Mouse (Mus musculus) erythroid progenitor cell, adult 5-6 weeks (primary cell): ENCODE measurements around the gene Hlx. TPM values are rescaled to one million over a fixed set of nuclear protein-coding genes. Genes with fewer than 3 reads are reported as not detected.

ENCODE experiments used
- ATAC-seq: replicated peaks from 2 replicates; pipeline ENCODE4 v1.8.0; 2016; ENCODE audit warnings: moderate number of reproducible peaks, mild to moderate bottlenecking, moderate TSS enrichment, inconsistent platforms; ENCODE audit not compliant: poor library complexity, low FRiP score, severe bottlenecking
- total RNA-seq, 2 experiments: library from RNA; stranded (forward) in 1 of 2; stranded (reverse) in 1 of 2; fragments of 150-400 nt in 1 of 2; fragments of 186-747, 209-891 nt in 1 of 2; gene quantifications; 2 replicates each; pipeline versions ENCODE4 v1.2.3 to v1.2.4; 2015 to 2017; ENCODE audit warnings: low replicate concordance in 2 of 2

Gene Hlx
- total RNA-seq, 2 experiments from 2014 or later, result 3.8 to 7.3 TPM

GRCm38 (mm10) chr1:184734067-184734830 is 1.8 kb upstream of the Hlx start:
- no peak for ATAC-seq

- no peak for ATAC-seq
These were observed 1.1 kb upstream of the Hlx start for GRCm38 (mm10) chr1:184733300-184734066.

GRCm38 (mm10) chr1:184731644-184732545 is 524 bp downstream of the Hlx start:
- peak; percentile 60 for ATAC-seq

- ATAC-seq, result no peak
These were observed 1.3 kb downstream of the Hlx start for GRCm38 (mm10) chr1:184731091-184731640.

- ATAC-seq, result no peak
These were observed 1.9 kb downstream of the Hlx start for GRCm38 (mm10) chr1:184730453-184731013.

- no peak for ATAC-seq
These were observed 2.9 kb downstream of the Hlx start for GRCm38 (mm10) chr1:184729357-184730140.

- no peak for ATAC-seq
These were observed 3.8 kb downstream of the Hlx start for GRCm38 (mm10) chr1:184728561-184729115.

- ATAC-seq, result no peak
These were observed 4.8 kb downstream of the Hlx start for GRCm38 (mm10) chr1:184727401-184728265.

- ATAC-seq, result no peak
These were observed 5.7 kb downstream of the Hlx start for GRCm38 (mm10) chr1:184726576-184727300.

DNA sequence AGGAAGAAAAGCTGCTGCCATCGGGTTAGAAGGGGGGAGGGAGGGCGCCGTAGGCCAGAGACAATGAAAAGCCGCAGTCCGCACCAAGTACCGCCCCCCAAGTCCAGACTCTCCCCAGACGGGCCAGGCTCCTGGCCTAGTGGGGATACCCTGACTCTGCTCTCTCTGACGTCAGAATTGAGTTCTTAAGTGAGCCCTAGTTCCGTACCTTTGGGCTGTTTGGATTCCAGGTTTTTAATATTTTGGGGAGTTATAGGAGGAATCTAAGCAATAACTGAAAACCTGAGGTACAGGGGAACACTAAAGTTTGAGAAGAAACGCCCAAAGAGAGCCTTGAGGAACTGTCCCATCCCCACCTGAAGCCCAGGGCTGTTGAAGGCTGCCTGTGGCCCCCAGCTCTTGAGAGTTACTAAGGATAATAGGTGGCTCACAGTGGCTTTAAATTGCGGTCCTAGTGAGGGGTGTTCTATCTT is 7.1 kb downstream of the Hlx start:
- no peak for ATAC-seq

DNA sequence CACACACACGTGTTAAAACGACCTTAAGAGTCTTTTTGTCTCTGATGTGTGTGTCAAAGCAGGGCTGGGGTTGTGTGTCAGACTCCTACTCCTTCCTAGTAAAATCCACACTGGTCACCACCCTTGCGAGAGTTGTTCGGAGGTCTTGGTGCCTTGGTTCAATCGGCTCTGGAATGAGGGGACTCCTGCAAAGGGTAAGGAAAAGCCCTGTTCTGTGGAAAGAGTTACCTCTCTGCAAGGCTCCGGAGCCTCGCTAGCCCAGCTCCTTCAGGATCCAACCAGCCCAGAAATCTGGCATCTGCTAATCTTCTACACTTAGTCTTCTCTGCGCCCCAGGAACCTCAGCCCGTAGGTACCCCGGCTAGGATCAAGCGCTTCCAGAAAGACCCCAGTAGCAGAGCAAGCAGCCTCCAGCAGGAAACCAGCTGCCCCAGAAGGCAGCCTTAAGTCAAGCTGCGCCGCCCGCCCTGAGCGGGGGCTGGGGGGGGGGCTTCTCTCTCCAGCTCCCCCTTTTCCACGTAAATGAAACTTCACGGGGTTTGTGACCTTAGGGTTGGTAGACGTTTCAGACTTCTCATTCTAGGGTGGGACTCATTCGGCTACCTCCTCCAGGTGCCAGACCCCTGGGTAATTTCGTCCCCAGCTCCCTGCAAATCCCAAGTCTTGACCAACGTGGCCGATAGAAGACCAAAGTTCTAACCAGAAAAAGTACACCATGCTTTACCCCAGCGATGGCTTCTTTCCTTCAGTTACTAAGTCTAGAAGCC is 7.7 kb downstream of the Hlx start:
- ATAC-seq, result no peak

GRCm38 (mm10) chr1:184723899-184724298 is 8.5 kb downstream of the Hlx start:
- ATAC-seq, result no peak

DNA sequence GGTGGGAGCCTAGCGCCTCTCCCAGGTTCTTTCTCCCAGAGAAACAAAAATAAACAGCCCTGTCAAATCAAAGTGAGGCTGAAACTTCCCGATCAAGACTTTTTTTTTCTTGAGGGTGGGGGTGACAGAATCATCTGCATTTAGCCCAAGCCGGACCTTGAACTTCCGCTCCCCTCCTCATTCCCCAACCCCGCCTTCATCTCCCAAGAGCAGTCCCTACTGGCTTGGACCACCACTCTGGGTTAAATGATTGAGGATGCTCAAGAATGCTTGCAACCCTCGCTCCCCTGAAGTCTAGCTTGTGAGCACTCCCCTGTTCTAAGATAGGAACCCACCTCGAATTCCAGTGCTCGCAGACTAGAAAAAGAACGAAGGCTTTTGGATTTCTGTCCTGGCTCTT is 11.3 kb downstream of the Hlx start:
- no peak for ATAC-seq

GRCm38 (mm10) chr1:184720162-184721025 is 12.0 kb downstream of the Hlx start:
- no peak for ATAC-seq
